Mouse (Mus musculus) neutrophil, adult 5-6 weeks (primary cell): ENCODE measurements around the gene Fer1l5. TPM values are rescaled to one million over a fixed set of nuclear protein-coding genes. Genes with fewer than 3 reads are reported as not detected.

Experiments
- ATAC-seq: fragments of 151-379, 151-347 bp; 2 replicates; pipeline ENCODE4 v1.8.0; 2017; ENCODE audit warnings: mild to moderate bottlenecking, moderate TSS enrichment; ENCODE audit not compliant: insufficient number of reproducible peaks, poor library complexity, low FRiP score, severe bottlenecking; ENCODE audit errors: extremely low read depth
- total RNA-seq: library from RNA; stranded (forward); fragments of 200-1000 nt; gene quantifications from 2 replicates; pipeline ENCODE4 v1.2.3, GENCODE M21; 2017

Gene Fer1l5
- total RNA-seq = 0.35 TPM in 1 of 2 replicates, not detected in the other

GRCm38 (mm10) chr1:36371934-36372845 lies at the start of gene Fer1l5:
Fer1l5 (plus strand) TSS chr1:36372291.
- no peak for ATAC-seq

GRCm38 (mm10) chr1:36323076-36323475 lies 49.0 kb upstream of the Fer1l5 start:
- ATAC-seq = no peak

- no peak for ATAC-seq
Observed at GRCm38 (mm10) chr1:36323746-36324448, 48.2 kb upstream of the Fer1l5 start.

GRCm38 (mm10) chr1:36325900-36326321 lies 46.2 kb upstream of the Fer1l5 start:
- ATAC-seq = peak; percentile 39

- ATAC-seq = no peak
Observed at GRCm38 (mm10) chr1:36326815-36327214, 45.3 kb upstream of the Fer1l5 start.

GRCm38 (mm10) chr1:36331743-36332142 lies 40.3 kb upstream of the Fer1l5 start:
- ATAC-seq = no peak

- ATAC-seq = no peak
Observed at GRCm38 (mm10) chr1:36332955-36333887, 38.9 kb upstream of the Fer1l5 start.

- ATAC-seq = no peak
Observed at GRCm38 (mm10) chr1:36342547-36342946, 29.5 kb upstream of the Fer1l5 start.

- ATAC-seq = no peak
Observed at GRCm38 (mm10) chr1:36352351-36352750, 19.7 kb upstream of the Fer1l5 start.

GRCm38 (mm10) chr1:36356955-36357695 lies 15.0 kb upstream of the Fer1l5 start:
- ATAC-seq = no peak

GRCm38 (mm10) chr1:36367698-36368097 lies 4.4 kb upstream of the Fer1l5 start:
- no peak for ATAC-seq

- peak; percentile 13; the same call in 1 of the 2 replicates for ATAC-seq
Observed at GRCm38 (mm10) chr1:36368112-36368968, 3.8 kb upstream of the Fer1l5 start.

GRCm38 (mm10) chr1:36368969-36369645 lies 3.0 kb upstream of the Fer1l5 start, which contains the start of gene Kansl3:
Kansl3 (minus strand) TSS chr1:36369181.
- ATAC-seq = peak; percentile 91

GRCm38 (mm10) chr1:36370918-36371317 lies 1.2 kb upstream of the Fer1l5 start:
- no peak for ATAC-seq

GRCm38 (mm10) chr1:36378880-36379279 lies 6.8 kb downstream of the Fer1l5 start:
- no peak for ATAC-seq

- ATAC-seq = no peak
Observed at GRCm38 (mm10) chr1:36379582-36379981, 7.5 kb downstream of the Fer1l5 start.

- no peak for ATAC-seq
Observed at GRCm38 (mm10) chr1:36397041-36397440, 24.9 kb downstream of the Fer1l5 start.
